Mouse (Mus musculus) spleen, postnatal 4 days (tissue): ENCODE measurements at regions not wholly inside any gene's neighbourhood (a gene's known extent, or its start where the extent isn't known, plus 50 kb on each side); places are given as distances from the start of the nearest gene placed in this dataset.

ENCODE experiments used
- DNase-seq, 2 experiments: peaks; one replicate each; pipeline ENCODE4 v3.0.0; 2022; ENCODE audit warnings: low spot score in 2 of 2

GRCm38 (mm10) chr4:101342071-101342762 lies 76.9 kb upstream of the Ak4 start:
- no peak for DNase-seq

GRCm38 (mm10) chr4:101340741-101341140 lies 75.7 kb upstream of the Jak1 start:
- no peak for DNase-seq

GRCm38 (mm10) chr4:101338211-101338610 lies 73.1 kb upstream of the Jak1 start:
- no peak for DNase-seq

- DNase-seq = no peak
Observed at GRCm38 (mm10) chr4:101336811-101337210, 71.7 kb upstream of the Jak1 start.

DNA sequence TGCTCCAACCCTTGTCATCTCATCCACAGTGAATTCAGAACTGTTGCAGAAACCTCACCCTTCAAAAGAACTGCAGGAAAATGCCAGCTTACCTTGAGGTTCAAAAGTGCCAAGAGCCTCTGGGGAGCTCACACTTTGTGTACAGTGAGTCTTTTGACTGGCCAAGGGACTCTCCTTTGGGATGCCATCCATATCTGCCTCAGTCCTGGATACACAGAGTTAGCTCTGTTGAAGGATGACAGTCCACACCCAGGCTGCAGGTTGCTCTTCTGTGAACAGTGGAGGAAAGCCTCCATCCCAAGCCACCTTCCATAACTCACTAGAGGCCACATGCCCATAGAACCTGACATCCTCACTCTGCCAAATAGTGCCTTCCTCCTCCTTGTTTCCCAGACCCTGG lies 71.3 kb upstream of the Jak1 start:
- DNase-seq = no peak

DNA sequence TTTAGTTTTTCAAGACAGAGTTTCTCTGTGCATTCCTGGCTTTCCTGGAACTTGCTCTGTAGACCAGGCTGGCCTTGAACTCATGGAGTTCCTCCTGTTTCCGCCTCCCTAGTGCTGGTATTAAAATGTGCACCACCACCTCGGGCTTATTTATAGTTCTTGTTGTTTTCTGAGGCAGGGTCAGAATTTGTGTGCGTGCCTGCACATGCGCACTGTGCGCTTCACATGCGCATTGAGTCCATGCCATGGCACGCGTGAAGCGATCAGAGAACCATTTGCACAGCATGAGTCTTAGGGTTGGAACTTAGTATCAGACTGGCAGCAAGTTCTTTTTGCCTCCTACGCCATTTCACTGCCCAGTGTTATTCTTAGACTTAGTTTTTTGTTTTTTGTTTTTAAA lies 68.8 kb upstream of the Jak1 start:
- no peak for DNase-seq

- DNase-seq = no peak
Observed at GRCm38 (mm10) chr4:101333036-101333435, 68.0 kb upstream of the Jak1 start.

- DNase-seq = no peak
Observed at GRCm38 (mm10) chr4:101331231-101331630, 66.1 kb upstream of the Jak1 start.

DNA sequence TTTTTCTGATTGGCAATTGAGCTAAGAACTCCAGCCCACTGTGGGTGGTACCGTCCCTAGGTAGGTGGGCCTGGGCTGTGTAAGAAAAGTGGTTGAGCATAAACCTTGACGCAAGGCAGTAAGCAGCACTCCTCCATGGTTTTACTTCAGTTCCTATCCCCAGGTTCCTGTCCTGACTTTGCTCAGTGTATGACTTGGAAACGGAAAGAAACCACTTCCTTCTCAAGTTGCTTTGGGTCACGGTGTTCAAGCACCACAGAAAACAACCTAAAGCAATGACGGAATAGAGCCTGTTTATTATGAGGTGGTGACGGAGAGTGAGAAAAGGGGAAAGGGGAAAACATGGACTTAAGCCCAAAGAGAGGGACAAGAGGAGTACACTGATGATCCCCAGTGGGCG lies 64.0 kb upstream of the Jak1 start:
- DNase-seq = no peak

DNA sequence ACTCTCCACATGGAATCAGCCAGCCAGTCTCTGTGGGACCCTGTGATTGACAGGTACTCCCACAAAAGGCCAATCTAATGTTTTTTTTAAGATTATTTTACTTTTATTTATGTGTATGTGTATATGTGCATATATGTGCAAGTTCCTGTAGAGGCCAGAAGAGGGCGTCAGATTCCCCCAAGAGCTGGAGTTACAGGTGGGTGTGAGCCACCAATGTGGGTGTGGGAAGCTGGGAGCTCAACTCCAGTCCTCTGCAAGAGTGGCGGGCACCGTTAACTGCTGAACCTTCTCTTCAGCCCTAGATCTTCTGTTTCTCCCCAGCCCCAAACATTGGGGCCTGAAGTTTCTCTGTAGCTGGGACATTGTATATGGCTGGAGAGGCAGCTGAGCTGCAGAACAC lies 61.0 kb upstream of the Jak1 start:
- DNase-seq = no peak

DNA sequence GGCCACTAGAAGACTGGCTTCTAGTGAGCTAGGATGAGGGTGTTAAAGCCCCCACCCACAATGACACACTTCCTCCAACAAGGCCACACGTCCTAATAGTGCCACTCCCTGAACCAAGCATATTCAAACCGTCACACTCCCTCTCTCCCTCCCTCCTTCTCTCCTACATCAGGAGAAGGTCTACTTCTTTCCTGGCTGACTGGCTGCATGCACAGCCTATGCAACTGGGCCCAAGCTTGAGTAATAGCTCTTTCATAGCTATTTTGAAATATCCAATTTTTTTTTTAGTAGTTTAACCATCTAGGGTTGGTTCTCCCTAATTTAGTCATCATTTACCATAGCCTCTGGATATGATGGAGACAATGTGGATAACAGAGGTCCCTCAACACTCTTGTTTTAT lies 56.6 kb upstream of the Jak1 start:
- DNase-seq = no peak

GRCm38 (mm10) chr4:101320587-101320986 lies 55.5 kb upstream of the Jak1 start:
- DNase-seq = peak; percentile 47 to 73

GRCm38 (mm10) chr4:101319681-101320220 lies 54.7 kb upstream of the Jak1 start:
- no peak for DNase-seq

GRCm38 (mm10) chr4:101318836-101319235 lies 53.8 kb upstream of the Jak1 start:
- DNase-seq = no peak

DNA sequence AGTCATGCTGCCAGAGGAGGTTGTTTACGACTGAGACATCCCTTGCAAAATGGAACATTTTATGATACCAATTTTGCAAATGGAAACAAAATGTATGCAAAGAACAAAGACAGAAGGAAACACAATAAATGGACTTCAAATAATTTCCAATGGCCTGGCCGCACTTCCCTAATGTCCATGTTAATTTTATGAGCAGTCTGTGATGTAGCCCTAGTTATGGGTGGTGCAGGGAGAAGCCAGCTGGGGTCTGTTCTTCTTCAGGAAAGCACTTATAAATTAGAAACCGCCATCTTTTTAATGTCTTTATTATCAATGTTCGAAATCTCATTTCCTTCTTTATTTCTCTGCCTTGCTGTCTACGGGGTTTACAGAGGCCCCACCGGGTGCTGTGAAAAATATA lies 51.0 kb upstream of the Jak1 start:
- no peak for DNase-seq
